Mouse (Mus musculus): ENCODE data around the gene Bud13.

Gene Bud13

DNA sequence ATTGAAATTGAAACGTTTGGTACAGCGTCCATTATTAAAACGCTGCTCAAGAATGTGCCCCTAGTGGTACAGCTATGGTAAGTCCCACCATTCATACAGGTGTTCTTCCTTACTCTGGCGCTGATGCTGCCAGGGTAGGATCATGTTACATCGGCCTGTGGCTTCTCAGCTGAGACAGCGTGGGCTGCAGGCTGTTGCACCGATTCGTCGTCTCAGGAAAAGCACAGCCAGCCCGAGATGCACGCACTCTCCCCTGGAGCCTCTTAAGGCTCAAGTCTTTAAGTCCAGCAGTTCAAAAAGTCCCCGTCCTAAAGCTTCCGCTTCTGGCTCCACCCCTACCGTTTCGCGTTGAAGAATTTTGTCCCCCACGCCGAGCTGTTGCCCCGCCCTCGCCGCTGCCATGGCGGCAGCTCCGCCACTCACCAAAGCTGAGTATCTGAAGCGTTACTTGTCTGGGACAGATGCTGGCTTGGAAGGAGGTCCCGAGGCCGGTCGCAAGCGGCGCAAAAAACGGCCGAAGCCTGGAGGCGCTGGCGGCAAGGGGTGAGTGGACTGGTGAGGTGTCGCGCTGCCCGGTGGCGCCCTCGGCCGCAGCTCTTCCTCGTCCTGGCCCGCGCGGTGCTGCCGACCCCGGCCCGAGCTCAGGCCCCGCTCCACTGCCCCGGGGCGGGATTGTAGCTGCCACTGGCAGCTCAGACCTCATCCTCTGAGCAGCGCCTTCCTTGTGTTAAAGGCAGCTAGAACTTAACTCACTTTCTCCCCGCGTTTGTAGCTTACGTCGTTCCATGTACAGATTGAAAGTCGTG lies at the start of gene Bud13:
TSS of gene Bud13 (plus strand) at position 378 of the 806 bp plus-strand sequence.
- peak; percentile 80 for DNase-seq (ENCODE audit: low read depth, low spot score)

DNA sequence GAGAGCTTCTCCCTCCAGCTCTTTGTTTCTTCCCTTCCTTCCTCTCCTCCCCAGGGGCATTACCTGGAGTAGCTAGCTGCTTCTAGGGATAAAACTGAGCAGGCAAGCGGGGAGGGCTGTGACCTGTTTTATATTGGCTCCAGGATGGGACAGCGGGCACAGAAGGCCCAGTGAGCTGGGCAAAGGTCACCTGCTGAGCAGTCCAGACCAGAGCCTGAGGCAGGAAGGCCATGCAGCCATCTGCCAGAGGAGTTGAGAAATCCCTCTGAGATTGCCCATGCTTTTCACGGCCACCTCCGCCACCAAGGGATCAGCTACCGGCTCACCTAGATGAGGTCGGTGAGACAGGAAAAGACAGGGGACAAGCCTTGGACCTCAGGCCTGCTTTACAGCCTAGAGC lies 47.6 kb upstream of the Bud13 start:
- DNase-seq (ENCODE audit: low read depth, low spot score) = no peak

DNA sequence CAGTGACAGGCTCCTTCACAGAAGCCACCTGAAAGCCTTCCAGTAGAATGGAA lies 47.4 kb upstream of the Bud13 start, which contains the start of gene Apoc3:
TSS of gene Apoc3 (minus strand) at position 41 of the 53 bp plus-strand sequence.
- no peak for DNase-seq (ENCODE audit: low read depth, low spot score)

DNA sequence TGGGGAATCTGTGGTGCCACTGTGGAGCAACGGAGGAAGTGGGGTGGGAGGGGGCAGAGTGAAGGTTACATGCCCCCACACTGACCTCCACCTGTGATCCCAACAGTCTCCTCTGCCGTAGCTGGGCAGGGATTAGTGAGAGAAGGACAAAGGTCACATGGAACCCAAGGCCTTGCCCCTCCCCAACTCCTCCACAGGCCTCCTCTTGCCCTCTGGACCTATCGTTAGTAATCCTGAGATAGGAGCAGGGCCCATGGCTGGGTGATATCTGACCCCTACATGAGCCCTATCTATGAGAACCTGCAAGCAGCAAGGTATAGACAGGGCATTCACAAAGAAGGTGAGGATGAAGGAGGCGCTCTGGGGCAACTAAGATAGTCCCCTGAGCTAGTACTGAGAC lies 47.2 kb upstream of the Bud13 start:
- DNase-seq (ENCODE audit: low read depth, low spot score) = no peak

DNA sequence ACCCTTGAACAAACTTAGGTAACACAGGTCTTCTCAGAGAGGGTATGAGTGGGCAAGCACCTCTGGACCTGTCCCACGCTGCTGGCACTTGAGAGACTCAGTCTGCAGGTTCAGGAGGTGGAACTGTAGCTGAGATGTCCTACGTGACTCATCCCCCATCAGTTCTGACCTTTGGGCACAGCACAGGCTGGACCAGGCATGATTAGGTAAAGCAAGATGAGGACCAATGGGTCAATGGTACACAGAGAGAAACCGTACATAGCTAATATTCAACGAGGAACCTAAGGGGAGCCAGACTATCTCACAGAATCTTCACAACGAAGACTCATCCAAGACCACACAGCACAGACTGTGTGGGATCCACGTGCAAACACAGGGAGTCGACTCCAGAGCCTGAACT lies 44.0 kb upstream of the Bud13 start:
- no peak for DNase-seq (ENCODE audit: low read depth, low spot score)

DNA sequence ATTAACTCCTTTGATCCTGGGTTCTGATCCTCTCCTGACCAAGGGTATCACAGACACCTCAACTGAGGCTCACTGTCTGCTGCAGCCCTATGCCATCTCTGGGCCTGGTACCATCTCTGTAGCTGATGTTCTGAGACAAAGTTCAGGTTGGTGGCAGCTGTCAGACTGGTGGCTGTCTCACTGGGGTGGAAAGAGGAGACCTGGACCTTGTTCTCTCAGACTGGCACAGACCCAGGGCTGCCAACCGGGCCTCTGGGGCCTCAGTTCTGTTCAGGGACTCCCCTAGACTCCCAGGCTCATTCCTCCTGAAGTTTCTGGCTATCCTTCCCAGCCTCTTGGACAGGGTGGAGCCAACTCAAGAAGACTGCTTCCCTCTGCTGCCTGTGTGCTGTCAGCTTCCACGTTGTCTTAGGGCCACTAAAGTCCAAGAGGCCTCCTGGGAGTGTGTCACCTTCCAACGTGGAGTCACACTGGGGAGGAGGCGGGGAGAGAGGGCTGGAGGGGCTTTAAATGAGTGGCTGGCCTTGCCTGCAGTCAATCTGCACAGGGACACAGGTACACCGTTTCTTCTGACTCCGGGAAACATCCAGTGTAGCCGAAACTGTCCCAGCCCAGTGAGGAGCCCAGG lies 42.2 kb upstream of the Bud13 start, which contains the start of gene Apoa4:
TSS of gene Apoa4 (plus strand) at position 171 of the 628 bp plus-strand sequence.
- no peak for DNase-seq (ENCODE audit: low read depth, low spot score)

DNA sequence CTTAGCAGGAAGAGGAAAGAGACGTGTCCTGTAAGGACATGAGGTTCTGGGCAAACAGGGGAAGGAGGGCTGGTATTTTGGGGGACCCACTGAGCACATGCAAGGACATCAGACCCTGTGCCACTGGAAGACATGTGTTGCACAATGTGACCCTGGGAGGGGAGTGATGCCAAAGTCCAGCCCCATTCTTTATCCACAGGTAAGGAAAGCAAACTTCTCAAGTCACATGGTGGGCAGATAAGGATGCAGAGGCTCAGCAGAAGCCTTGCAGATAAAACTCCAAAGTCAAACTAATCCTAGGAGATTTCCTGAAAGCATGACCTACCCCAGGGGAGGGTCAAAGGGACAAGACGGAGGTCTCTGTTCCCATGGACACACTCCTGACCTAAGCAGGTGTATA lies 41.0 kb upstream of the Bud13 start:
- DNase-seq (ENCODE audit: low read depth, low spot score) = no peak

DNA sequence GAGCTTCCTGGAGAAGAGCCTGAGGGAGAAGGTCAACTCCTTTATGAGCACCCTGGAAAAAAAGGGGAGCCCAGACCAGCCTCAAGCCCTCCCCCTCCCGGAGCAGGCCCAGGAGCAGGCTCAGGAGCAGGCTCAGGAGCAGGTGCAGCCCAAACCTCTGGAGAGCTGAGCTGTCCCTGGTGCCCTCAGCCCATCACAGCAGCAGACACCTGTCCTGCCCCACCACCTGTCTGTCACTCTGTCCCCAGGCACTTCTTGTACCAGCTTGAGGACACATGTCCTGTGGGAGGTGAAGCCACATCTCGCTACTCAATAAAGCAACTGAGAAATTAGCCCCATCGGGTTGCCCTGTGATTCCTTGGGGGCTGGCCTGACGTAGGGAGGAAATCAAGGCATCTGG lies 39.7 kb upstream of the Bud13 start:
- DNase-seq (ENCODE audit: low read depth, low spot score) = no peak

DNA sequence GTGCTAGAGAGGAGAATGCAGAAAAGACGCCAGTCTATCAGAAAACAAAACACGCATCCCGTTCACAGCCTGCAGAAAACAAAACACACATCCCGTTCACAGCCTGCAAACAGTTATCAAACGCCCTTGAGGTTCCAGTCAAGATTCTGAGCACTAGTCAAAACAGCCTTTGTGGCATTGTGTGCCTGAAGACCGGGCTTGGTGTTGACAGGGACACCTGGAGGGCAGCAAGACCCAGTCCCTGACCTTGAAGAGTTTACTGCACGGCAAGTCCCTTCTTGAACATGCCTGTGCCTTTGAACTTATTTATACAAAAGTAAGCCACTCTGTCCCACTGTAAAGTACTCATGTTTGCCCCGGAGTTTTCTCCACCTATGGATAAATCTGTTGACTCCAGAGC lies 39.2 kb upstream of the Bud13 start:
- no peak for DNase-seq (ENCODE audit: low read depth, low spot score)

DNA sequence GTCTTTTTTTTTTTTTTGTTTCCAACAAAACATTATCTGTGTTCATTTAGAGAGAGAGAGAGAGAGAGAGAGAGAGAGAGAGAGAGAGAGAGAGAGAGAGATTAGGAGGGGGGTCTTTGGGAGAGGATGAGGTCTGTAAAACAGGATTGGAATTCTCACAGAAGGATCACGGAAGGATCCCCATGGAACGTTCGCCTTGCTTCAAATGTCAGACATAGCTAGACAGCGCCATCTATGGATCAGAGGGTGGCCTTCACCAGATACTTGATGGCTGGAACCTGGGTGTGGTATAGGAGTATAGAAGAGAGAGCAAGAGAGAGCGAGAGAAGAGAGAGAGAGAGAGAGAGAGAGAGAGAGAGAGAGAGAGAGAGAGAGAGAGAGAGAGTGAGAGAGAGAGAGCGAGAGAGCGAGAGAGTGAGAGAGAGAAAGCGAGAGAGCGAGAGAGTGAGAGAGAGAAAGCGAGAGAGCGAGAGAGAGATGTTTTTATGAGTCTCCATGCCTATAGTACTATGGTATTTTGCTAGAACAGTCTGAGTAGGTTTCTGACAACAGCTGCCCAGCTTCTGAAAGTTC lies 36.0 kb upstream of the Bud13 start:
- DNase-seq (ENCODE audit: low read depth, low spot score) = no peak

DNA sequence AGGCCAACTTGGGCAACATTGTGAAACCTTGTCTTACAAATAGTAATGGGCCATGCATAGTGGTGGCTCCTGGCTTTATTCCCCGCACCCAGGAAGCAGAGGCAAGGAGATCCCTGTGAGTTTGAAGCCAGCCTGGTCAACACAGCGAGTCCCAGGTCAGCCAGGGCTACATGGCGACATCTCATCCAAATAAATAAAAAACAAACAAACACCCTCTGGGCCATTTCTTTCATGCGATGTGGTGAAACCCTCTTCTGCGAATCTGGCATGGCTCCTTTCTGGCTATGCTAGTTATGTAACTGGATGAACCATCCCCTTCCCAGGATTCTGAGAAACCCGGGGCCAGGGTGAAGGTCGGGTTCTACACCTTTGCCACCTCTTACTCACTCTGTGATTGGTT lies 26.6 kb upstream of the Bud13 start:
- no peak for DNase-seq (ENCODE audit: low read depth, low spot score)

DNA sequence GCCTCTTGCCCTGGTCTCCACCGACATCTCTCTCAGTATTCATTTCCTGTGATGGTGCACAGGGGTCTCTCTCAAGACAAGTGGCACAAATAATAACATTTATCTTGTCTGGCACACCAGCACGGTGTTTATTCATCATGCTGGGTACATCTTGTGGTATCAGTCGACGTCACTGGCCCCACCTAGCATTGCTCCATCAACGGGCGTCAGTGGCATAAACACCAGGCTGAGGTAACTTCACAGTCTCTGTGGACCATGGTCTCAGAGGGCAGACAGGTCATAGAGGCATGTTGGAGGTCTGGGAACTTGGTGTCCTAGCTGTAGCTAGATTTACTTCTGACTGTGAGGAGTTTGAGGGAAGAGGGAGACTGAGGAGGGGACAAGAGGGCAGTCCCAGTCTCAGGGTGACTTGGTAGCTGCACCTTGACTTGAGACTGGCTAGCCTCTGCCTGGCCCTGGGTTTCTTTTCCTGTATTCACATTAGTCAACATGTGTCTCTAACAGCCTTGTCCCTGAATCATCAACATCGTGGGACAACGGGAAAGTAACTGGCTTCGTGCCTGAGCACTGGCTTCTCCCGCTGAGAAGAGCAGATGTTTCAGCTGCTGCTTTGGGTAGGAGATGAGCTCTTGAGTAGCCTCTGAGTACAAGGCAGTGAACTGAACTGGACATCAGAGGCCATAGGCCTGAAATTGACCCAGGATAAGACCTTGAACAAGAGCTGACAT lies 26.0 kb upstream of the Bud13 start:
- DNase-seq (ENCODE audit: low read depth, low spot score) = no peak

DNA sequence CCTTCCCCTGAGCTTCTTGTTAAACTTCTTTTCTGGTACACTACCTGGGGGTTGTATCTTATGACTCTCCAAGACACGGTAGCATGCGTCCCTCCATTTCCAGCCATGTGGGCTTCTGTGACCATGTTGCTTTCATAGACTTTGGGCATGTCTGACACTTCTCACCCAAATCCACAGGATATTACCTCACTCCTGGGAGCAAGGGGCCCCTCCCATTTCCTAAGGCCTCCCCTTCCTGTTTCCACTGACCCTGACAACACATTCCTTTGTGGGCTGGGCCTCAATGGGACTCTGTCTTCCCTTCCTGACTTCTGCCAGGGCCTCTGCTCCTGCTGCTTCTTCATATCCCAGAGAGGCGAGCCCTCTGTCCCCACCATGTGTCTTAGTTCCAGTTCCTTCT lies 25.3 kb upstream of the Bud13 start:
- DNase-seq (ENCODE audit: low read depth, low spot score) = no peak

DNA sequence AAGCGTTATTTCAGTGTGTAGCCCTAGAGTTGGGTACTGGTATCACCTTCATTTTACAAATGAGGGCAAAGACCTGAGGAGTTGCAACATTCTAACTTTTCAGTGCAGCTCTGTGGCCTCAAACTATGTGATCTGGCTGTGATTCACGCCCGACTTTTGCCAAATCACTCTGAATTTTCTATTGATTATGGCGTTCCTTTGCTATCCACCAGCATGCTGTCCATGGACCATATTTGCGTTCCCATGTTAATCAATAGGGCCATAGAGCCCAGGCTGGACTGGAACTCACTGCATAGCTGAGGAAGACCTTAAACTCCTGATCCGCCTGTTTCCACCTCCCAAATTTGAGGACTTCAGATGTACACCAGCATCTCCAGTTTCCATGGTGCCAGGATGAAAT lies 23.7 kb upstream of the Bud13 start:
- no peak for DNase-seq (ENCODE audit: low read depth, low spot score)

DNA sequence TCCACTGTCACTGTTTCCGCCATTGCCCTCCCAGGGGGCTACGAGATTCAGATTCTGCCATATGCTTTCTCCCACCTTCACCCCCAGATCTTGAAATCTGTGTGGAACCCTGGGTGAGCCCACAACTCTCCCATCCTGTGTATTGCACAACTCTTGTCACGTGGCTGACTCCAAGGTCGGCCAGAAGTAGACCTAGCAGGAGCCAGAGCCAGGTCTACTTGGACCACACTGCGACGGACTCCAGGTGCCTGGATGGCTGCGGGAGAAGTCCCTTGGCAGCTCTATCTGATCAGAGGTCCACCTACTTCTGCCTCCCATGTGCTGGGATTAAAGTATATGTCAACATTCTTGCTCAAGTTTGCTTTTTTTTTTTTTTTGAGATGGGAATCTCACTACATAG lies 21.7 kb upstream of the Bud13 start:
- no peak for DNase-seq (ENCODE audit: low read depth, low spot score)

DNA sequence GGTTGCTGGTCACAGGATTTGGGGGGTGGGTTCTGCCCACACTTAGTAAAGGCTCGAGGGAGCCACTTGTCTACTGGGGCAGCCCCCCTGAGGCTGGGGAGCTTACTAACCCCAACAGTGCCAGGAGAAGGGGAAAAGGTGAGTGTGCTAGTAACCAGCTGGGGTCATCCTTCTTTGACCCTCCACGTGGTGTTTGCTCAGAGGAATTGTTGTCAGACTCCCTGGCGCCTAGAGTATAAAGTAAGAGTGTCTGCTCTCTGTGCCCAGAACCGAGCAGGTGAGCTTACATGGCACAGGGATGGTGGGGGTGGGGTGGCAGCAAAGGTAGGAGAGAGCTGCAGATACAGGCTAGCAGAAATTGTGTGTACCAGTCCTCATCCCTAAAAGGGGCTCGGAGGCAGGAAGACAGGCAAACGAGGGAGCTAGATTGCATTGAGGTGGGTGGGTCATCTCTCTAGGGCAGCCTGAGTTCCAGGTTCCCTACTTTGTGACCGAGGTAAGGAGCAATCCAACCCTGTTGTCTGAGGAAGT lies 14.4 kb upstream of the Bud13 start, which contains the start of gene Apoa5:
TSS of gene Apoa5 (plus strand) at position 291 of the 531 bp plus-strand sequence.
- DNase-seq (ENCODE audit: low read depth, low spot score) = no peak

DNA sequence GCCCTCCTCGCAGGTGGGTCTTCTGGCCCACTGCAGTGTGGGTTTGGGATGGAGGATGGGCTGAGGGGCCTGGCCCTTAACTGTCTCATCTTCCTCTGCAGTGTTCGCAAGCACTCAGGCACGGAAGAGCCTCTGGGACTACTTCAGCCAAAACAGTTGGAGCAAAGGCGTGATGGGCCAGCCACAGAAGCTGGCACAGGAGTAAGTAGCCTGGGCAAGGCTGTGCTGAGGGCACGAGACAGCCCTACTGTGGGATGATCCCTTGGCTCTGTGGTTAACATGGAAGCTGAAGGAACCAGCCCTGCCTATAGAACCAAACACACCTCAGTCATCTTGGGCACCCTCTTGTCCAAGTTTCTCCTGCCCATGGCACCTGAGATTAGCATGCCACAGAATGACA lies 13.7 kb upstream of the Bud13 start:
- no peak for DNase-seq (ENCODE audit: low read depth, low spot score)

DNA sequence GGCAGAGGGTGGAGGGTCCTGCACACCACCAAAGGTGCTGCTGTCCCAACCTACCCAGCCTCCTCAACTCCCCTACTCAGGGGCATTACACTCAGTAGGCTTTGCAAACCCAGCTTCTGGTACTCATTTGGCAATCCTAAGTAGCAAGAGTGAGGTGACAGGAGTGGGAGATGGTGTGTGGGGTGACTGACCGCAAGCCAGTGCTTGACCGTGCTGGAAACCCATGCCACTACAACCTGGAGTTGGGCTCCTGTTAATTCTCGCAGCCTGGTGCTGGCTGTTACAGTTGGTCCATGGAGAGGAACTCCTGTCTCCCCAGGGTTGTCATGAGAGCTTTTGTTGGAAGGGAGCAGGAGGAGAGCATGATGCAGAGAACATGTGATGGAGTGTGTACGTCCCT lies 12.0 kb upstream of the Bud13 start:
- no peak for DNase-seq (ENCODE audit: low read depth, low spot score)

DNA sequence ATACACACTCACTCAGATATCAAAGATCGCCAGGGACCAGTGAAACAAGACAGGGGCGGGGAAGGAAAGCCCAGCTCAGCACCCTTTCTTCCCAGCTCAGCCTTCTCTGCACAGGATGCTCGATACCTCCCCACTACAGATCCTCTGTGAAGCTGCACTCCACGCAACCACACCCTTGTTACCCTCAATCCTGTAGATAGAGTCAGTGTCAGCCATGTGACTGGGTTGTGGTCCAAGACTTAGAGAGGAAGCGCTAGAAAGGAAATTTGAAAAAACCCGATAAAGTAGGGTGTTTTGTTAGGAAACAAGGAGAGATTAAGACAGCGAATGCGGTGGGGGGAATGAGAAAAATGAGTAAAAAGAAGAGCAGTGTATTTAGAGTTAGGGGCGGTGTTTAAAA lies 10.7 kb upstream of the Bud13 start:
- no peak for DNase-seq (ENCODE audit: low read depth, low spot score)

DNA sequence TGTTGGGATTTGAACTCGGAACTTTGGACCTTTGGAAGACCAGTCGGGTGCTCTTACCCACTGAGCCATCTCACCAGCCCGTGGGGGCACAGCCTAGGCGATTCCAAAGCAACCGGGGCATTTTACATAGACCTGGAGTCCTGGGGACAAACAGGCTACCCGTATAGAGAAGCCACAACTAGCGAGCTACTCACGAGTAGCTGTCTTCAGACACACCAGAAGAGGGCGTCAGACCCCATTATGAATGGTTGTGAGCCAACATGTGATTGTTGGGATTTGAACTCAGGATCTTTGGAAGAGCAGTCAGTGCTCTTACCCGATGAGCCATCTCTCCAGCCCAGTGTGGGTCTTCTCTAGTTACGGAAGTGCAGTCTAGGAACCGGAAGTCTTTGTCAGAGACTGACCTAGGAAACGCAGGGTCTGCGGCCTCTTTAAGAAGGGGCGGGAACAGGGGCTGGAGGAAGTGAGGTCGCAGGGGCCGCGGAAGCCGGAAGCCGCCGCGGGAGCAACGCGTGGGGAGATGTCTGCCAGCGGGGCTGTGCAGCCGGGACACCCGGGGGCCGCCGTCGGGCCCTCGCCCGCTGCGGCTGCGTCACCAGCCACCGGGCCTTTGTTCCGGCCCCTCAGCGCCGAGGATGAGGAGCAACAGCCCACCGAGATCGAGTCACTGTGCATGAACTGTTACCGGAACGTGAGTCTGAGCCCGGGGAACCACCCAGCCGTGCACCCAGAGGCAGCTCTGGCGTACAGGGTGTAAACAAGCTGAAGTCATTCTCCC lies 9.9 kb upstream of the Bud13 start, which contains the start of gene Zpr1:
TSS of gene Zpr1 (plus strand) at position 388 of the 778 bp plus-strand sequence.
- peak; percentile 71 for DNase-seq (ENCODE audit: low read depth, low spot score)

DNA sequence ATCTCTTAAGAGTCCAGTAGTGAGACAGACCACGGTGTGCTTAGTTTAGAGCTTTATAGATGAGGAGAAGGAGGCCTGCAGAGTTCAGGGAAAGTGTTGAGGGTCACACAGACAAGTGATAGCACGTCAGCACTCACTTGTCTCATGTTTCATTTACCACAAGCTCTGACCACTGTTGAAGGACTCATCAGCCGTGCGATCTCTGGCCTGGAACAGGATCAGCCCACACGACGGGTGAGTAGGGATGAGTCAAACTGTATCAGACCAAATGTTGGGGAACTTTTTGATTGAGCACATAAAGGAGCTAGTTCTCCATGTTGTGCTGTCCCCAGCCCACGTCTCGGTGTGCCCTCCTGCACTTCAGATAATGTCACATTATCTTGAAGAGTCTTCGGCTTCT lies 8.3 kb upstream of the Bud13 start:
- no peak for DNase-seq (ENCODE audit: low read depth, low spot score)

DNA sequence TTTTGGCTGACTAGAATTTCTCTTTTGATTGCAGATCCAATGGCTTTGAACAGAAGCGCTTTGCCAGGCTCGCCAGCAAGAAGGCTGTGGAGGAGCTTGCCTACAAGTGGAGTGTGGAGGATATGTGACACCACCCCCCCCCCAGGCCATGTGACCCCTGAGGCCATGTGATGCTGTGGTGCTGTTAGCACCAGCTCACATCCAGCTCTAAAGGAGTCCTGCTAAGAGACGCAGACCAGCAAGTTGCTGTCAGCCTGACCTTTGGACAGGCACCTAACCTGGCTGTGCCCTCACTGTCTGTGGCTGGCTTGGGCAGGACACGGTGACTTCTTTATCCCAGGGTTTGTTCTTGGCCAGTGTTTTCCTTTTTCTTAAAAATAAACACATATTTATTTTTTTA lies 15.6 kb downstream of the Bud13 start:
- DNase-seq (ENCODE audit: low read depth, low spot score) = no peak
